Mouse (Mus musculus): ENCODE results near the gene Ets1.

- TF ChIP-seq CTCF (IDR thresholded peaks at IDR 0.05; ENCODE audit: low read depth, low read length) (no peak), POLR2A (IDR thresholded peaks at IDR 0.05; ENCODE audit: borderline replicate concordance, low read depth, low read length) (no peak)
Measured at GRCm38 (mm10) chr9:32709359-32709758, 73.3 kb downstream of the Ets1 start.

All from bone marrow macrophage, adult 2 months (primary cell).